Mouse (Mus musculus) olfactory bulb, adult 2 months (tissue): ENCODE results near the gene Mus81.

Source experiments
- CTCF ChIP-seq: fragments of 200-500 bp; IDR thresholded peaks from 2 replicates; pipeline ENCODE4 v1.5.1; 2012; ENCODE audit warnings: low read depth, mild to moderate bottlenecking, low read length, moderate library complexity; ENCODE audit not compliant: insufficient read depth
- POLR2A ChIP-seq: fragments of 200-500 bp; IDR thresholded peaks from 2 replicates; pipeline ENCODE4 v1.6.1; 2012; ENCODE audit warnings: mild to moderate bottlenecking, low read depth, low read length, moderate library complexity; ENCODE audit not compliant: insufficient read depth

DNA sequence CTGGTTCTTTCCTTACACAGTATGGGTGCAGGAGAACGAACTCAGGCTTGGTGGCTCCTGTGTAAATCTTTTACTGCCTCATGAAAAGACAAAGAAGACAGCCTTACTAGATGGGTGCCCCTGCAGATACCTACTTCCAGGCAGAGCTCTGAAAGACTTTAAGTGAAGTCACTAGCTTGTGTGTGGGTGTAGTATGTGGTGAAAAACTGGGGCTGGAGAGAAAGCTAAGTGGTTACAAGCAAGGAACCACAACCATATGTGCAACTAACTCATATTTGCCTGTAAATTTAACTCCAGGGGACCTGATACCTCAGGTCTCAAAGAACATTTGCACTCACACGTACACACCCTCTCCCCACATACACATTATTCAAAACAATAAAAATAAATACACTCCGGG is 28.3 kb downstream of the Mus81 start:
- TF ChIP-seq POLR2A (no peak), CTCF (no peak)
